23 mouse cellular contexts compared by ENCODE assay signal in the genomic region with DNA sequence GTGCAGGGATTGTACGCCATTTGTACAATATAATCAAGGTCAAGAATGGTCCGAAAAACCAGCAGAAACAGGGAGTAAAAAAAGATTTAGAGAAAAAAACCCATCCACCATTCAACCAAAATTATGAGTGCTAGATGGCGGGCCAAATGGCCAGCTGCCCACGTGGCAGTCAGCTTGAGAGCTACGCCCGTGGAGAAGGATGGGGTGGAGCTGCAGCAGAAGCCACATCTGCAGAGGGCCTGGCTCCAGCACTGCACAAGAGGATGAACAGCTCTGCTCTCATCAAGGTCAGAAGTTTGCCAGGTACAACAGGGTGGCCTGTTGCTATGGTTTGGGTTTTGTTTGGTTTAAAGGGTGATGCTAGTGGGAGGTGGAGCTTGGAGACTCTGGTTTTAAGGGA.
DNase-seq lines count a peak whose midpoint lies in the region; ATAC-seq and TF ChIP-seq lines count a peak whose summit lies in the region.
"Had no signal": no experiment of that assay in that cellular context is flagged by ENCODE, and none has a peak within 500 bp of the region (broad histone marks: within the 10 kb centered on the region; RNA-seq: fewer than 3 reads in every experiment).

No protein-coding gene starts in this region.

- 93% methylated on average over 6 of the region's 6 CpGs for WGBS in forebrain, embryonic 13.5 days
- WGBS in forebrain, postnatal 0 days: 82% methylated on average over 6 of the region's 6 CpGs
- 67% methylated on average over 6 of the region's 6 CpGs for WGBS in limb, embryonic 15.5 days
- 76% methylated on average over 6 of the region's 6 CpGs for WGBS in limb, embryonic 10.5 days

- no peak overlapping the region for H3K9ac ChIP-seq in forebrain, embryonic 13.5 days
- H3K9ac ChIP-seq in forebrain, postnatal 0 days: no peak overlapping the region
- H3K9ac ChIP-seq in limb, embryonic 15.5 days: no peak overlapping the region
- H3K9ac ChIP-seq: embryonic facial prominence, embryonic 13.5 days; hindbrain, embryonic 12.5 days had no signal

- no peak overlapping the region for H3K4me3 ChIP-seq in forebrain, embryonic 13.5 days
- no peak overlapping the region for H3K4me3 ChIP-seq in forebrain, postnatal 0 days (ENCODE audit: low read depth, low read length)
- H3K4me3 ChIP-seq in limb, embryonic 15.5 days: no peak overlapping the region
- H3K4me3 ChIP-seq in limb, embryonic 10.5 days: no peak overlapping the region
- H3K4me3 ChIP-seq: embryonic facial prominence, embryonic 13.5 days; heart, embryonic 10.5 days; hindbrain, embryonic 12.5 days had no signal

- H3K36me3 ChIP-seq in forebrain, embryonic 13.5 days (ENCODE audit: poor library complexity, severe bottlenecking): no peaks in the 10 kb centered on the region
- H3K36me3 ChIP-seq in forebrain, postnatal 0 days (ENCODE audit: insufficient read depth): no peaks in the 10 kb centered on the region
- H3K36me3 ChIP-seq in limb, embryonic 15.5 days: no peaks in the 10 kb centered on the region
- no peaks in the 10 kb centered on the region for H3K36me3 ChIP-seq in limb, embryonic 10.5 days
- H3K36me3 ChIP-seq: embryonic facial prominence, embryonic 13.5 days; G1E; heart, embryonic 10.5 days; hindbrain, embryonic 12.5 days had no signal

- no peak for TF ChIP-seq CTCF in forebrain, postnatal 0 days (IDR thresholded peaks at IDR 0.05; ENCODE audit: low read depth)

- no peak; the same call in 1 of the 2 replicates for ATAC-seq in cerebellum, adult (ENCODE audit: insufficient number of reproducible peaks, low FRiP score, low TSS enrichment)
- 0 out of 2 replicates have a peak, but pooled peaks have one; percentile 30 for ATAC-seq in forebrain, embryonic 13.5 days
- no peak for ATAC-seq in forebrain, postnatal 0 days
- 0 out of 2 replicates have a peak, but pooled peaks have one; percentile 55 for ATAC-seq in limb, embryonic 15.5 days (ENCODE audit: insufficient number of reproducible peaks, low FRiP score, low TSS enrichment, low read depth)
- ATAC-seq: CD4-positive, CD25-positive, alpha-beta regulatory T cell, adult 4 months; forebrain, embryonic 14.5 days; hindbrain, embryonic 16.5 days; inflammation-experienced regulatory T-cells, adult 6 months; intestine, postnatal 0 days had no signal

- no peak overlapping the region for H3K4me2 ChIP-seq in forebrain, embryonic 13.5 days
- no peak overlapping the region for H3K4me2 ChIP-seq in forebrain, postnatal 0 days (ENCODE audit: low read depth)
- no peak overlapping the region for H3K4me2 ChIP-seq in limb, embryonic 15.5 days
- H3K4me2 ChIP-seq: embryonic facial prominence, embryonic 13.5 days; hindbrain, embryonic 12.5 days had no signal

- H3K27me3 ChIP-seq in forebrain, embryonic 13.5 days: no peaks in the 10 kb centered on the region
- H3K27me3 ChIP-seq in forebrain, postnatal 0 days (ENCODE audit: insufficient read depth, low read length): no peaks in the 10 kb centered on the region
- H3K27me3 ChIP-seq in limb, embryonic 15.5 days: no peaks in the 10 kb centered on the region
- no peaks in the 10 kb centered on the region for H3K27me3 ChIP-seq in limb, embryonic 10.5 days (ENCODE audit: low read depth, poor library complexity, severe bottlenecking)
- H3K27me3 ChIP-seq: embryonic facial prominence, embryonic 13.5 days; hindbrain, embryonic 12.5 days had no signal

- peak; percentile 7 for DNase-seq in cerebellum, adult 9-11 months
- no peak for DNase-seq in forebrain, postnatal 0 days
- DNase-seq in limb, embryonic 10.5 days (ENCODE audit: low spot score): no peak
- peak; percentile 30 for DNase-seq in skeletal muscle tissue, adult 2 months (ENCODE audit: low read depth, low spot score)
- no peak for DNase-seq in adrenal gland, postnatal 36 days
- DNase-seq: adrenal gland, postnatal 14 days; B cell, adult 2 months; heart, adult 18-20 months; heart, postnatal 10 days; heart, postnatal 4 days; kidney, adult 9 months had no signal

- no peaks in the 10 kb centered on the region for H3K9me3 ChIP-seq in forebrain, embryonic 13.5 days (replicated peaks)
- H3K9me3 ChIP-seq in forebrain, postnatal 0 days (ENCODE audit: low read length): no peaks in the 10 kb centered on the region
- no peaks in the 10 kb centered on the region for H3K9me3 ChIP-seq in limb, embryonic 15.5 days
- H3K9me3 ChIP-seq in limb, embryonic 10.5 days (replicated peaks): no peaks in the 10 kb centered on the region
- H3K9me3 ChIP-seq: embryonic facial prominence, embryonic 13.5 days; G1E; heart, embryonic 10.5 days; hindbrain, embryonic 12.5 days had no signal

- H3K4me1 ChIP-seq in forebrain, embryonic 13.5 days: no peaks in the 10 kb centered on the region
- no peaks in the 10 kb centered on the region for H3K4me1 ChIP-seq in forebrain, postnatal 0 days (ENCODE audit: insufficient read depth)
- peaks cover 3% of the 10 kb centered on the region; the same call in 1 of the 2 replicates for H3K4me1 ChIP-seq in limb, embryonic 15.5 days
- H3K4me1 ChIP-seq in limb, embryonic 10.5 days: no peaks in the 10 kb centered on the region
- H3K4me1 ChIP-seq: embryonic facial prominence, embryonic 13.5 days; heart, embryonic 10.5 days; hindbrain, embryonic 12.5 days had no signal

- H3K27ac ChIP-seq in forebrain, embryonic 13.5 days: no peak overlapping the region
- no peak overlapping the region for H3K27ac ChIP-seq in forebrain, postnatal 0 days (ENCODE audit: low read depth, low read length)
- no peak overlapping the region for H3K27ac ChIP-seq in limb, embryonic 15.5 days
- no peak overlapping the region for H3K27ac ChIP-seq in limb, embryonic 10.5 days
- H3K27ac ChIP-seq: embryonic facial prominence, embryonic 13.5 days; heart, embryonic 10.5 days; hindbrain, embryonic 12.5 days had no signal

Comparison
In these comparisons a context has a peak if more than half of its experiments do, and no peak if none do; other contexts are left out.
1. ATAC-seq: peak in forebrain, embryonic 13.5 days (single experiment) and limb, embryonic 15.5 days (single experiment); none in cerebellum, adult (single experiment) and forebrain, postnatal 0 days (single experiment).
2. DNase-seq: peak in cerebellum, adult 9-11 months (single experiment) and skeletal muscle tissue, adult 2 months (single experiment); none in forebrain, postnatal 0 days (single experiment), limb, embryonic 10.5 days (single experiment) and adrenal gland, postnatal 36 days (0 of 2).